Mouse (Mus musculus) gastrocnemius, postnatal 14 days (tissue): ENCODE results near the gene Hdac1. TPM values are rescaled to one million over a fixed set of nuclear protein-coding genes. Genes with fewer than 3 reads are reported as not detected.
A peak's percentile ranks its signal among the peaks of the same experiment; 100 is the strongest.

Source experiments
- DNase-seq: peaks from one replicate; pipeline ENCODE4 v3.0.0; 2021; ENCODE audit warnings: mixed read lengths
- intact Hi-C: fragments of 180-260 bp; cut with DNase I; formaldehyde crosslinking; loops from one replicate; pipeline ENCODE4 v1.15.1; 2025; ENCODE audit warnings: low total_unique reads
- total RNA-seq, 2 experiments: library from RNA; stranded (reverse); gene quantifications; 2 replicates each; pipeline ENCODE4 v1.2.3; 2021

The Hdac1 gene
- total RNA-seq, 2 experiments from 2014 or later = 14.9 to 16.9 TPM

- intact Hi-C loops = no loop called here
- DNase-seq = peak; percentile 69
Measured at GRCm38 (mm10) chr4:129514300-129514898, 28.1 kb downstream of the Hdac1 start.

GRCm38 (mm10) chr4:129513891-129514290, 28.6 kb downstream of the Hdac1 start:
- DNase-seq = no peak
- intact Hi-C loops = no loop called here

- DNase-seq = peak; percentile 87
- intact Hi-C loops = no loop called here
Measured at GRCm38 (mm10) chr4:129513086-129513767, 29.3 kb downstream of the Hdac1 start, which contains the start of gene Marcksl1. Gene Marcksl1 (plus strand): TSS chr4:129513581.

GRCm38 (mm10) chr4:129511413-129512096, 31.0 kb downstream of the Hdac1 start:
- intact Hi-C loops = no loop called here

GRCm38 (mm10) chr4:129510723-129511412, 31.6 kb downstream of the Hdac1 start:
- no peak for DNase-seq
- intact Hi-C loops = no loop called here

More at GRCm38 (mm10) chr4:129511413-129512096, 31.0 kb downstream of the Hdac1 start:
- DNase-seq = no peak

- intact Hi-C loops = no loop called here
- DNase-seq = no peak
Measured at GRCm38 (mm10) chr4:129509650-129510049, 32.9 kb downstream of the Hdac1 start.

- DNase-seq = no peak
- intact Hi-C loops = no loop called here
Measured at GRCm38 (mm10) chr4:129508834-129509600, 33.5 kb downstream of the Hdac1 start.

GRCm38 (mm10) chr4:129508237-129508515, 34.3 kb downstream of the Hdac1 start:
- DNase-seq = no peak
- intact Hi-C loops = no loop called here

GRCm38 (mm10) chr4:129507434-129508236, 34.9 kb downstream of the Hdac1 start:
- intact Hi-C loops = no loop called here

GRCm38 (mm10) chr4:129505511-129505910, 37.0 kb downstream of the Hdac1 start:
- intact Hi-C loops = no loop called here
- DNase-seq = no peak

More at GRCm38 (mm10) chr4:129507434-129508236, 34.9 kb downstream of the Hdac1 start:
- DNase-seq = no peak

GRCm38 (mm10) chr4:129502901-129503444, 39.5 kb downstream of the Hdac1 start:
- intact Hi-C loops = no loop called here
- no peak for DNase-seq

- no peak for DNase-seq
- intact Hi-C loops = no loop called here
Measured at GRCm38 (mm10) chr4:129502327-129502888, 40.1 kb downstream of the Hdac1 start.

GRCm38 (mm10) chr4:129500607-129501566, 41.6 kb downstream of the Hdac1 start:
- intact Hi-C loops = no loop called here

GRCm38 (mm10) chr4:129500017-129500416, 42.5 kb downstream of the Hdac1 start:
- DNase-seq = no peak
- intact Hi-C loops = no loop called here

More at GRCm38 (mm10) chr4:129500607-129501566, 41.6 kb downstream of the Hdac1 start:
- peak; percentile 89 for DNase-seq

GRCm38 (mm10) chr4:129498941-129499340, 43.6 kb downstream of the Hdac1 start:
- intact Hi-C loops = no loop called here
- DNase-seq = no peak

GRCm38 (mm10) chr4:129496631-129497030, 45.9 kb downstream of the Hdac1 start:
- DNase-seq = peak; percentile 24
- intact Hi-C loops = no loop called here
